Mouse (Mus musculus): ENCODE data around the gene Clec16a.

DNA sequence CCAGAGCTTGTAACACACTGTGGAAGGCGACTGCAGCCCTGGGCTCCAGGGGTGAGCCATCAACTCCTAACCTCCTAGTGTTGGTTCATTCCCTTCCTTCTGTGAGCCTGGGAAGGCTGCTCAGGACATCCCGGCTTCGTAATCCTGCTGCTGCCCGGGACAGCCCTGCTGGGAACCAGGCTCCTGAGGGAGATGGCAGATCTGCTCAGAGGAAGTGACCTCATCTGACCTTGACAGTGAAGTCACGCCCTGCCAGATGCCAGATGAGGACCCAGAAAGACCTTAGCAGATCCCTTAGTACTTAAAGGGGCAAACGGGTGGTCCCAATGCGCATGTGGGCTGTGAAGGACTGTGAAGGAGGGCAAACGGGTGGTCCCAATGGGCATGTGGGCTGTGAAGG is 216.0 kb downstream of the Clec16a start:
- no peak for TF ChIP-seq CTCF (IDR thresholded peaks at IDR 0.05; ENCODE audit: extremely low read depth, insufficient read depth, low read length)
- TF ChIP-seq POLR2A (IDR thresholded peaks at IDR 0.05; ENCODE audit: extremely low read depth, insufficient read depth, low read length), result no peak

Measured in cortical plate, adult 2 months (tissue).